Mouse (Mus musculus) thymus, postnatal 0 days (tissue): ENCODE data around the gene Arih1. TPM values are rescaled to one million over a fixed set of nuclear protein-coding genes. Genes with fewer than 3 reads are reported as not detected.

ENCODE experiments used
- polyA plus RNA-seq: library from polyadenylated mRNA; unstranded; fragments of >200 nt; fragmentation: Nextera tagmentation; extraction: Ambion mirVana; gene quantifications from 2 replicates; pipeline ENCODE4 v1.2.1, GENCODE M21; 2015

The Arih1 gene
- polyA plus RNA-seq, 1 experiment from 2014 or later = 13.7 TPM

Other genes with a start within 250 kb of the Arih1 start
- 19.1 and 20.6 TPM in 2 replicates for gene Adpgk, start 195.1 kb downstream of the Arih1 start, polyA plus RNA-seq
- 17.2 and 18.4 TPM in 2 replicates for gene Bbs4, start 133.1 kb downstream of the Arih1 start, polyA plus RNA-seq
- gene Hexa, start 52.9 kb upstream of the Arih1 start, polyA plus RNA-seq = 39.9 and 47.7 TPM in 2 replicates
- 0.23 and 0.72 TPM in 2 replicates for gene Tmem202, start 53.2 kb upstream of the Arih1 start, polyA plus RNA-seq
- gene Celf6, start 91.3 kb upstream of the Arih1 start, polyA plus RNA-seq = 0.08 TPM in 1 of 2 replicates, not detected in the other
- 23.7 and 25.2 TPM in 2 replicates for gene Parp6, start 130.7 kb upstream of the Arih1 start, polyA plus RNA-seq
- gene Pkm, start 169.8 kb upstream of the Arih1 start, polyA plus RNA-seq = 599 and 667 TPM in 2 replicates
- gene Gramd2, start 193.5 kb upstream of the Arih1 start, polyA plus RNA-seq = 0.20 and 0.41 TPM in 2 replicates